Mouse (Mus musculus) kidney, embryonic 15.5 days (tissue): ENCODE measurements around the gene Vac14. TPM values are rescaled to one million over a fixed set of nuclear protein-coding genes. Genes with fewer than 3 reads are reported as not detected.

Source experiments
- ATAC-seq: fragments of 200-750 bp; cut with Nextera tagmentation; replicated peaks from 2 replicates; pipeline ENCODE4 v1.8.0; 2017; ENCODE audit warnings: moderate TSS enrichment; ENCODE audit not compliant: low FRiP score
- H3K27ac ChIP-seq: fragments of 300-500 bp; sonication (generic); 2 replicates; pipeline ENCODE4 v1.5.1; 2015; ENCODE audit warnings: mild to moderate bottlenecking, inconsistent platforms
- H3K27me3 ChIP-seq: fragments of 300-500 bp; sonication (generic); 2 replicates; pipeline ENCODE4 v1.6.1; 2015; ENCODE audit warnings: inconsistent platforms
- H3K36me3 ChIP-seq: fragments of 300-500 bp; sonication (generic); 2 replicates; pipeline ENCODE4 v1.6.1; 2015; ENCODE audit warnings: inconsistent platforms
- H3K4me1 ChIP-seq: fragments of 300-500 bp; sonication (generic); 2 replicates; pipeline ENCODE4 v1.6.1; 2015; ENCODE audit warnings: inconsistent platforms
- H3K4me2 ChIP-seq: fragments of 300-500 bp; sonication (generic); 2 replicates; pipeline ENCODE4 v1.6.1; 2015; ENCODE audit warnings: moderate library complexity, mild to moderate bottlenecking, inconsistent platforms
- H3K4me3 ChIP-seq: fragments of 300-500 bp; sonication (generic); replicated peaks from 2 replicates; pipeline ENCODE4 v1.5.1; 2015; ENCODE audit warnings: mild to moderate bottlenecking, inconsistent platforms
- H3K9ac ChIP-seq: fragments of 300-500 bp; sonication (generic); 2 replicates; pipeline ENCODE4 v1.6.1; 2015; ENCODE audit warnings: mild to moderate bottlenecking, inconsistent platforms
- H3K9me3 ChIP-seq: fragments of 300-500 bp; sonication (generic); replicated peaks from 2 replicates; pipeline ENCODE4 v1.6.1; 2016; ENCODE audit warnings: inconsistent platforms
- WGBS: fragments of 180-500 bp; shearing (Covaris S2); methylation state at CpG from one replicate; pipeline ENCODE4 v1.1.7; 2015; ENCODE audit warnings: mixed read lengths; 5-methylcytosine and 5-hydroxymethylcytosine counted together
- polyA plus RNA-seq: library from polyadenylated mRNA; unstranded; fragments of >200 nt; fragmentation: Nextera tagmentation; extraction: Ambion mirVana; gene quantifications from 2 replicates; pipeline ENCODE4 v1.2.1, GENCODE M21; 2015

The Vac14 gene
- 22.2 and 23.3 TPM in 2 replicates for polyA plus RNA-seq

DNA sequence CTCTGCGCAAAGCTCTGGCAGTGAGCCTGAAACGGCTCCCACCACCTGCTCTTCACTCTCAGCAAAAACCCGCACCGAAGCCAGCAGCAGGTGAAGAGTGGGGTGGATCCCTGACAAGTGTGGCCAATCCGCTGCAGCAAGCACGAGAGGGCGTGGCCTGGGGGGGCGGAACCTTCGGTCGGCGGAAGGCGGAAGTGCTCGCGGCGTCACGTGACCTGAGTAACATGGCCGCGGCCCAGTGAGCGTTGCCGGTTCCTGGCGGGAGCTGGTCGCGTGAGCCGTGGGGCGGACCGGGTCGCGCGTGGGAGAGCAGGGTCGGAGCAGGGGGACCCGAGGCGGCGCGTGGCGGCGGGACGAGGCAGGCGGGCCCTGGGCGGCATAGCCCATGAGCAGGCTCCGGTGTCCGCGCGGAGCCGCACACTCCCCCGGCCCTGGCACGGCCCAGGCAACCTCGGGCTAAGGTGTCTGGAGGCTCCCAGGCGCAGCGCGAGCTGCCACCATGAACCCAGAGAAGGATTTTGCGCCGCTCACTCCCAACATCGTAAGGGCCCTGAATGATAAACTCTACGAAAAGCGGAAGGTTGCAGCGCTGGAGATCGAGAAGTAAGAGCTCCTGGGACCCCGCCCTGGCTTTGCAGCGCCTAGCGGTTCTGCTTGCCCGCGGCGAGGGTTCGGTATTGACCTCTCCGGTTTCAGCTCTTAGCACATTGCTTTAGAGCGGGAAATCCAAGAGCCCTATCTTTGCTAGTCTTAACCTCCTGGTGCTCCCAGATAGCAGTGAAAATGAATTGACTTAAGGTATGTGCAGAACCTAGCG lies at the start of gene Vac14:
Gene Vac14, plus strand, starts transcription at position 195 of the 817 bp plus-strand sequence.
- ATAC-seq, result peak; percentile 96
- H3K4me2 ChIP-seq, result peak within 1 kb of the TSS; percentile 78

DNA sequence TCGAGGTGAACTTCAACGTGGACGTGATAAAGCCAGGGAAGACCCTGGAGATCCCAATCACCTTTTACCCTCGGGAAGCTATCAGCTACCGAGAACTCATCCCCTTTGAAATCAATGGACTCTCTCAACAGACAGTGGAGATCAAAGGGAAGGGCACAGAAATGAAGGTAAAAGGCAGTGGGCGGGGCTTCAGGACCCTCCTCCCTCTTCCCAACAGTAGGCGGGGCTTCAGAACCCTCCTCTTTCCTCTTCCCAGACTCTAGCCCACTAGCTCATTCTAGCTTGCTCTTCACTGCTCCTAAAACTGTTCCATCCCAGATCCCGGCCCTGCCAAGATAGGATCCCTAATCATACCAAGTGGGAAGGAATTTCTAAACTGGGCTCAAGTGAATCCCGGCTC lies 25.7 kb upstream of the Vac14 start:
- H3K9me3 ChIP-seq, result no peaks in the 10 kb centered on the region
- H3K36me3 ChIP-seq, result no peaks in the 10 kb centered on the region
- ATAC-seq, result no peak
- no peak overlapping the region for H3K9ac ChIP-seq
- 77% methylated on average over 9 of the region's 9 CpGs for WGBS
- H3K4me3 ChIP-seq, result no peak overlapping the region
- H3K27me3 ChIP-seq, result no peaks in the 10 kb centered on the region
- no peaks in the 10 kb centered on the region for H3K4me1 ChIP-seq
- H3K27ac ChIP-seq, result no peak overlapping the region
- H3K4me2 ChIP-seq, result no peak overlapping the region

More for the DNA sequence above, at the start of gene Vac14:
- Histone ChIP-seq H3K27ac (no peak within 1 kb of the TSS), H3K36me3 (no peaks in the 10 kb centered on the region), H3K4me1 (peaks cover 23% of the 10 kb centered on the region), H3K9me3 (no peaks in the 10 kb centered on the region), H3K4me3 (peak within 1 kb of the TSS; percentile 93), H3K27me3 (peaks cover 3% of the 10 kb centered on the region; the same call in 1 of the 2 replicates), H3K9ac (peak within 1 kb of the TSS; percentile 84)
- under 1% methylated on average over 67 of the region's 67 CpGs for WGBS

- Histone ChIP-seq H3K27me3 (no peaks in the 10 kb centered on the region), H3K9ac (no peak overlapping the region), H3K27ac (no peak overlapping the region), H3K4me3 (no peak overlapping the region), H3K36me3 (no peaks in the 10 kb centered on the region), H3K9me3 (no peaks in the 10 kb centered on the region), H3K4me1 (no peaks in the 10 kb centered on the region), H3K4me2 (no peak overlapping the region)
- ATAC-seq, result no peak
- 76% methylated on average over 6 of the region's 6 CpGs for WGBS
Observed at GRCm38 (mm10) chr8:110594164-110594563, 24.2 kb upstream of the Vac14 start.

GRCm38 (mm10) chr8:110604556-110604955 lies 13.8 kb upstream of the Vac14 start:
- Histone ChIP-seq H3K4me2 (no peak overlapping the region), H3K4me1 (no peaks in the 10 kb centered on the region), H3K27me3 (no peaks in the 10 kb centered on the region), H3K4me3 (no peak overlapping the region), H3K27ac (no peak overlapping the region), H3K9ac (no peak overlapping the region), H3K9me3 (no peaks in the 10 kb centered on the region), H3K36me3 (no peaks in the 10 kb centered on the region)
- WGBS, result 3% methylated on average over 1 of the region's 1 CpGs
- no peak for ATAC-seq

GRCm38 (mm10) chr8:110605401-110606015 lies 12.9 kb upstream of the Vac14 start:
- Histone ChIP-seq H3K9ac (no peak overlapping the region), H3K9me3 (no peaks in the 10 kb centered on the region), H3K4me2 (no peak overlapping the region), H3K4me3 (no peak overlapping the region), H3K4me1 (no peaks in the 10 kb centered on the region), H3K27me3 (no peaks in the 10 kb centered on the region), H3K36me3 (no peaks in the 10 kb centered on the region), H3K27ac (no peak overlapping the region)
- no peak for ATAC-seq
- WGBS, result 69% methylated on average over 6 of the region's 6 CpGs

- Histone ChIP-seq H3K27me3 (peaks cover 8% of the 10 kb centered on the region), H3K4me1 (peaks cover 23% of the 10 kb centered on the region), H3K4me3 (no peak overlapping the region), H3K4me2 (no peak overlapping the region), H3K9ac (no peak overlapping the region), H3K9me3 (no peaks in the 10 kb centered on the region), H3K36me3 (no peaks in the 10 kb centered on the region), H3K27ac (no peak overlapping the region)
- WGBS, result 68% methylated on average over 3 of the region's 3 CpGs
- ATAC-seq, result no peak
Observed at GRCm38 (mm10) chr8:110615730-110616129, 2.7 kb upstream of the Vac14 start.

GRCm38 (mm10) chr8:110617801-110618358 lies 505 bp upstream of the Vac14 start:
- Histone ChIP-seq H3K9me3 (no peaks in the 10 kb centered on the region), H3K27me3 (peaks cover 3% of the 10 kb centered on the region; the same call in 1 of the 2 replicates)
- 25% methylated on average over 14 of the region's 14 CpGs for WGBS

DNA sequence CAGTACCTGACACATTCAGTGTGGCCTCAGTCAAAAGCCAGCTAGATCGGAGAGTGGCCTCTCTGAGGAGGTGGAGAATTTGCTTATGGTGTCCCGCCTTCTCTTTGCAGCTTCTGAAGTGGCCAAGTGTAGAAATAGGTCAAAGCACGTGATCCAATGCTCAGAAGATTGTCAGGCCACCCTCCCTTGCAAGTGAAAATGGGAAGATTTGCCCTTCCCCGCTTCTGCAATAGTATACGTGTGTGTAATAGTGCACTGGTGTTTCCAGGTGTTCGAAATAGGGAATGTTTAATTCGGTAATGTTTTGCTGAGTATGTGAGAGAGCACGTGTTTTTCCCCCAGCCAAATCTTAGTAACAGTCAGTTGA lies 806 bp downstream of the Vac14 start:
- ATAC-seq, result no peak
- 28% methylated on average over 8 of the region's 8 CpGs for WGBS
- Histone ChIP-seq H3K4me2 (peak overlapping the region; percentile 78), H3K9me3 (no peaks in the 10 kb centered on the region), H3K4me3 (peak overlapping the region; percentile 93), H3K27ac (no peak overlapping the region), H3K9ac (peak overlapping the region; percentile 84), H3K27me3 (peaks cover 3% of the 10 kb centered on the region; the same call in 1 of the 2 replicates), H3K36me3 (no peaks in the 10 kb centered on the region), H3K4me1 (peaks cover 23% of the 10 kb centered on the region)

More at GRCm38 (mm10) chr8:110617801-110618358, 505 bp upstream of the Vac14 start:
- Histone ChIP-seq H3K4me3 (peak overlapping the region; percentile 93), H3K4me1 (peaks cover 23% of the 10 kb centered on the region), H3K36me3 (no peaks in the 10 kb centered on the region), H3K9ac (peak overlapping the region; percentile 21; the same call in 1 of the 2 replicates), H3K4me2 (peak overlapping the region; percentile 78), H3K27ac (no peak overlapping the region)
- ATAC-seq, result peak; percentile 37

GRCm38 (mm10) chr8:110619919-110620318 lies 1.5 kb downstream of the Vac14 start:
- H3K27me3 ChIP-seq, result peaks cover 3% of the 10 kb centered on the region; the same call in 1 of the 2 replicates
- H3K27ac ChIP-seq, result no peak overlapping the region
- H3K9ac ChIP-seq, result no peak overlapping the region
- no peaks in the 10 kb centered on the region for H3K36me3 ChIP-seq
- H3K9me3 ChIP-seq, result no peaks in the 10 kb centered on the region
- no peak for ATAC-seq
- H3K4me3 ChIP-seq, result peak overlapping the region; percentile 93; the same call in 1 of the 2 replicates
- H3K4me1 ChIP-seq, result peaks cover 23% of the 10 kb centered on the region
- peak overlapping the region; percentile 78 for H3K4me2 ChIP-seq
- WGBS, result 86% methylated on average over 5 of the region's 5 CpGs

DNA sequence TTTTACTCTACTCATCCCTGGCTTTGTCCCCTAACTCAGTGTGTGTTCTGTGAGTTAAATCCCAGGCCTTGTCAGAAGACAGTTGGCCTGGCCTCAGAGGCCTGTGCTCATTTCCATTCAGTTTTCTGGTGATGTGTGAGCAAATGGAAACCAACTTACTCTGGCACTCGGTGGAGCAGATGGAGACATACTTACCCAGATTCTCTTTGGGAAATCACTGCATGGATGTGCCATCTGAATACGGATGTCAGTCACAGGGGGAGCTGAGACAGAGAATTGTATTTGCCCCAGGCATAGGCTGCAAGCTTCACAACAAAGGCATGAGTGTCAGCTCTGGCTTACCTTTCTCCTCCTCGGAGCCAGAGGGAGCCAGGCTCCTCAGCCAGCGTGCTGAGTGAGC lies 8.0 kb downstream of the Vac14 start:
- Histone ChIP-seq H3K4me2 (no peak overlapping the region), H3K9ac (no peak overlapping the region), H3K4me3 (no peak overlapping the region), H3K27me3 (no peaks in the 10 kb centered on the region), H3K4me1 (peaks cover 14% of the 10 kb centered on the region; the same call in 1 of the 2 replicates), H3K27ac (no peak overlapping the region), H3K36me3 (no peaks in the 10 kb centered on the region), H3K9me3 (no peaks in the 10 kb centered on the region)
- WGBS, result 84% methylated on average over 4 of the region's 4 CpGs
- ATAC-seq, result no peak

DNA sequence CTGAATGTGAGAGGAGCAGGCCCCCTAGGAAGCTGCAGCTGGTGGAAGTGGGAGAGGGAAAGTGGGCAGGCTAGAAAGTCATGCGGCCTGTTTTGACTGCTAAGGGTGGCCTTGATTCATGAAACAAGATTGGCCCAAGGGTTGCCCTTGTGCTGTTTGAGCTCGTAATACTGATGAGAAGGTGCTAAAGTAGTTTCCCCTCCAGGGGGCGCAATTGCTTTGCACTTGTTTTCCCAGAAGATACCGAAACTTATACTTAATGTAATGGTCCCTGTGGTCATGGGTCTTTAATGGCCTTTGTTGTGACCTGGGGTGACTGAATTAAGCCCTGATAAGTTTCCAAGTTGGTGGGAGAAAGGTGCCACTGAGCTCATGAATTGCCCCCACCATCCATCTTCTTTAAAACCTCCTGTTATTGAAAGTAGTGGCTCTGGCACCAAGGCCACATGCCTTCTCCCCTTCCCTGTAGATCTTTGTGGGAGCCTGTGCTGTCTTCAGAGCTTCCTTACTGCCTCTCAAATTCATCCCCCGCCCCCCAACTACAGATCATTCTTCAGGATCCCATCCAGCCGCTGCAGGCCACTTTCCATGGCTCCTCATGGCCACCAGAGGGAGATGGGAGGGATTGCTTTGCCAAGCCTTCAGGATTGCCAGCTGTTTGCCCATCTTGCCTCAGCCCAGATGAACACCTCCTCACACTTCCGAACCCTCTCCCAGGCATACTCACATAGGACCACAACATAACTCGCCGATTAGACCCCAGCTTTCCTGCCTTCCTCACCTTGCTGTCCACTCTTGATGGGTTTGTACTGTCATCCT lies 11.1 kb downstream of the Vac14 start:
- ATAC-seq, result peak; percentile 38; the same call in 1 of the 2 replicates
- no peaks in the 10 kb centered on the region for H3K9me3 ChIP-seq
- no peak overlapping the region for H3K9ac ChIP-seq
- H3K4me2 ChIP-seq, result no peak overlapping the region
- no peaks in the 10 kb centered on the region for H3K27me3 ChIP-seq
- no peak overlapping the region for H3K27ac ChIP-seq
- 58% methylated on average over 9 of the region's 9 CpGs for WGBS
- no peak overlapping the region for H3K4me3 ChIP-seq
- H3K36me3 ChIP-seq, result peaks cover 26% of the 10 kb centered on the region
- H3K4me1 ChIP-seq, result peaks cover 14% of the 10 kb centered on the region; the same call in 1 of the 2 replicates
